Mouse (Mus musculus) cerebellum, adult 9-11 months (tissue): Measurements from ENCODE around the gene Pheta2.
A peak's percentile ranks its signal among the peaks of the same experiment; 100 is the strongest.
"Not testable (repeated sequence)": the region's sequence is repeated elsewhere in the genome, so short reads cannot be mapped to it uniquely, and the experiment has no call there.

Experiments used
- DNase-seq: peaks from one replicate; pipeline ENCODE4 v3.0.0; 2022

Pheta2 gene

DNA sequence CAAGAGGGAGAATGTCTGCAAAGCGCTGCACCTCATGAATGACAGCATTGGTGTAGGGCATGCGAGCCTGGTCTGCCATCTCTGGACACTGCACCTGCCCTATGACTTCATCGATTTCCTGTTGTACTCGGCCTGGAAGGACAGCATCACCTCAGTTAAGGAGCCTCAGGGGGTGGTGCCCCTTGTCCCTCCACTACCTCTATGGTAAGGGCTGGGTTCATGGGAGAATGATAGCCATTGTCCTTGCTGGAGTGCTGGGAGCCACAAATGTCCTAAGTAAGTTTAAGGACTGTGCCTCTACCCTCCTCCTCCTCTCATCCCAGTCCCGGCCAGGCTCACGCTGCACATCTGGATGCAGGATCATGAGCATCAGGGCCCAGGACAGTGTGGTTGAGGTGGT lies 33.7 kb downstream of the Pheta2 start:
- no peak for DNase-seq

DNA sequence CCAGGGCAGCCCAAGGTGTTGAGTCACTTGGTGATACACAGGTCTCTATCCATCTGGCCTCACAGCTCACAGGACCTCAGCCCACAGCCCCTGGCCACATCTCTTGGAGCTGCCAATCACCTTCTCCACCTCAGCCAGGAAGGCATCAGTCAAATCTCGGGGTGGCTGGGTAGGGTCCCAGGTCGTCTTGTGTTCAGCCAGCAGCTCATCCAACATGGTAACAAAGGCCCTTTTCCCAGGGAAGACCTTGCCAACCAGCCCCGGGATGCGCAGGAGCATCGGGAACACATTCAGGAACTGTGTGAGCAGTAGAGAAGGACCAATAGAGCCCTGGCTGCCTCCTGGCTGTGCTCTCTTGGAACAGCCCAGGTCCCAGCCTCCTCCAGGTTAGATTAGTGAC lies 34.2 kb downstream of the Pheta2 start:
- no peak for DNase-seq

DNA sequence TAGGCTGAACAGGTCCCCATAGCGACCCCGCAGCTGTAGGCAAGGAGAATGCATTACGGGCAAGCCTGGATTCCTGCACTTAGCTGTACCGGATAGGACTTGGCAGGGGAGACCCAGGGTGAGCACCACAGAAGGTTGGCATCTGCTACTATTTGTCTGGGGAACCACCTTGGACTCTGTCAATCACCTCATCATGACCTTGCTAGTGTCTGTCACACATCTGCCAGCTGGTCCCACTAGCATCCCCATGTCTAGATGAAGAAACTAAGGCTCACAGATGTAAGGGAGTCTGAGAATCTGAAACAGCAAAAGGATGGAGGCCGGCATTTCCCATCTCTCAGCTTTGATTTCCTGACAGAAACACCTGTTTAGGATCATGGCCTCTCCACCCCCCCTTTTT lies 35.7 kb downstream of the Pheta2 start:
- no peak for DNase-seq

DNA sequence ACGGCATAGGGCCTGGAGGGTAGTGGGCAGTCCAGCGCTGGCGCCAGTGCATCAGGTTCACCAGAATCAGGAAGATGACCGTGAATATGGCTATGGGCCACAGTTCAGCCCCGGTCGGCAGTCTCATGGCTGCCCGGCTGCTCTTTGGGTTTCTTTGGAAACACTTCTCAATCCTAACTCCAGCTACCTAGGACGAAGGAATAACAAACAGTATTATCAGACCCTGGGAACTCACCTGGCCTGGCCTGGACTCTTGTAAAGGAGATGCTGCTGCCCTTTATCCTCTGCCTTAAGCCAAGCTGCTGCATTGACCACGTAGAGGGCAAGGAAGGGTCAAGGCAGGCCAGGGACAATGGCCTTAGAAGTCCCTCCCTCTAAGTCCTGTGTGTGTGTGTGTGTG lies 37.1 kb downstream of the Pheta2 start:
- no peak for DNase-seq

DNA sequence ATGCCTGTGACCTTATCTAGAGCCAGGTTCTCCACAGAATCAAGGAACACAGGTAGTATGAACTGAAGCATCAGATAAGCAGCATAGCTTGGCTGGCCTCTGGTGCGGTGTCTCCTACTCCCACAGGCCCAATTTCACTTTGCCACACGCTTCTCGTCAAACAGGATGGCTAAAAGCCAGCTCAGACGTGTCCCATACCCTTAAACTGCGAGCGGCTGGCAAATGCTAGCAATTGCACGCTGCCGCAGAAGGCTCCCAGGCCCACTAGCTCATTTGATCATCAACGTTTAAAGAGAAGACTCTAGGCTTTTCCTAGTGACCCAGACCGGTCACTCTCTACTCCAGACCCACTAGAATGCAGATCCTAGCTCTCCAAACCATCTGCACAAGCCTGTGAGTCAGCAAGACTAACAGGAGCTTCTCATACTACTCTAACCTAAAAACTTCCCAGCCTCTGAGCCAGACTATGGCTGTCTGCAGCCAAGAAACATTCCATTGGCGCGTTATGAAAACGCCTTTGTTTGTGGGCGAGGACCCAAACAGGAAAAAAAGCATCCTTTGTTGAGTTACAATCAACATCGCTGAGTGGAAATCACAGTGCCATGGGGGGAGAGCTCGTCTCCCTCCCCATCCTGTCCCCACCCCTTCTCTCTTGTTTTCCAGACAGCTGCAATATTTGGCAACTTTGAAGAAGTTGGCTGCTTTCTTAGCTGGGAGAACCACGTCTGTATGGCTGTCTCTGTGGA lies 37.8 kb downstream of the Pheta2 start:
- peak; percentile 51 for DNase-seq

DNA sequence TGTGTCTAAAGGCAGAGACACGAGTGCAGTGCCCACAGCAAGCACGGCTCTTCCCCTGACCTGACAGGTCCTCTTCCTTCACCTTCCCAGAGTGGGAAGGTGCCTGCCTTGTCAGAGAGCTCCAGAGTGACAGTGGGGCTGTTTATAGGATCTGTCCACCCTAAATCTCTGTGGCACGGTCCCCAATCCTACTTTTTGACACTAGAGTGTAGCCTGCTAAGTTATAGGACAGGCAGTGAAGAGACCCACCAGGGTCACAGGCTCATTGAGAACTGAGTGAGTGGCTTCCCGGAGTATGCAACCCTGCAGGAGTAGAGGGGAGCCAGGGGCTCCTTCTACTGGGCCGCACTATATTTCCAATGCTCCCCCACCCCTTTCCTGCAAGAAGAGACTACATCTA lies 39.0 kb downstream of the Pheta2 start:
- no peak for DNase-seq

DNA sequence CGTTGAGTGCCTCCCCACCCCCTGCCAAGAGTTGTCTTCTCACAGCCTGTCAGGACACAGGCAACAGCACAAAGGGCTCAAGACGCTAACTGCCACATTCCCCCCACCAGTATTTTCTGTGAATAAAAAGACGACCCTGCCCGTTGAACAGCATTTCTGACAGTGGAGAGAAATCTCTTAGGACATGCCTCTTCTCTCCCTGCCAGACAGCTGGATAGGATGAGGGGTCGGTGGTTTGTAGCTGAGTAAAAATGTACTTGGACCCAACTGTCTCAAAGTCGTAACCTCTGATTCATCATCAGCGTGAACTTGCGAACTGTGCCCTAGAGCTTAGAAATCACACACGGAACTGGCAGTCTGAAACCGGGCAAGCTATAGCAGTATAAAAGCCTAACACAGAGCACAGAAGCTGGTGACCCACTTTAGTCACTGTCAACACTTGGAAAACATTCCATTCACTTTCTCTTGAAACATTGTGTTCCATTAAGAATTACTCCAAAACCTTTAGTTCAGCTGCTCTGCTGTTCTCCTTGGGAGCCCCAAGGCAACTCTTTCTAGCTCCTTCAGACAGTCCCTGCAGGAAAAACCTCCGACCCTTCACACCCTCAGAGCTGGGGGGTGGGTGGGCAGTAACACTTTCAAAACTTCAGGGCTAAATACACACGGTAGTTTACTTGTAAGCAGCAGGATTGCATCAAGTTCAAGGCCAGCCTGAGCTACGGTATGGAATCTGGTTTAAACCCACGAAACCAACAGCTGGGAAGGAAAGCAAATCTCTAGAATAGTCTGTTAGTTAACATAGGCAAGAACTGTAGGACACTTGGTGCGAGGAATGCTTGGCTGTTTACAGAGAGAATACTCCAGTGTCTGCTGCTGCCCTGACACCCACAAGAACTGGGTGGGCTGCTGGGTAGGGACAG lies 39.8 kb downstream of the Pheta2 start:
- DNase-seq: no peak

DNA sequence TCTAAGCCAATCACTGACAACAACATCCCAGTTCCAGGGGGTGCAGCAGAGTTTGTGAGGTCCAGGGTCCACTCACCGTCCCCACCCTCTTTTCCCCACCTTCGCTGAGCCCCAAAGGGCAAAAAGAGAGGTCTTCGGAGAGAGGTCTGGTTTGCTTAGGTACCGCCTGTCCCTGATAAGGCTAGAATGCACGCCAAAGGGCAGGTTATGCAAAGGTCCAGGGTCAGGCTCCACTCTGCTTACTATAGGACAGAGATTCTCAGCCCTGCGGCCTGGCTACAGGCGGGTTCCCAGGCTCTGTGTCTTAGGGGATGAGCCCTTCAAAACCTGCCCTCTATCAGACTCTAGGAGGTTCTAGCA lies 40.7 kb downstream of the Pheta2 start:
- DNase-seq: no peak

DNA sequence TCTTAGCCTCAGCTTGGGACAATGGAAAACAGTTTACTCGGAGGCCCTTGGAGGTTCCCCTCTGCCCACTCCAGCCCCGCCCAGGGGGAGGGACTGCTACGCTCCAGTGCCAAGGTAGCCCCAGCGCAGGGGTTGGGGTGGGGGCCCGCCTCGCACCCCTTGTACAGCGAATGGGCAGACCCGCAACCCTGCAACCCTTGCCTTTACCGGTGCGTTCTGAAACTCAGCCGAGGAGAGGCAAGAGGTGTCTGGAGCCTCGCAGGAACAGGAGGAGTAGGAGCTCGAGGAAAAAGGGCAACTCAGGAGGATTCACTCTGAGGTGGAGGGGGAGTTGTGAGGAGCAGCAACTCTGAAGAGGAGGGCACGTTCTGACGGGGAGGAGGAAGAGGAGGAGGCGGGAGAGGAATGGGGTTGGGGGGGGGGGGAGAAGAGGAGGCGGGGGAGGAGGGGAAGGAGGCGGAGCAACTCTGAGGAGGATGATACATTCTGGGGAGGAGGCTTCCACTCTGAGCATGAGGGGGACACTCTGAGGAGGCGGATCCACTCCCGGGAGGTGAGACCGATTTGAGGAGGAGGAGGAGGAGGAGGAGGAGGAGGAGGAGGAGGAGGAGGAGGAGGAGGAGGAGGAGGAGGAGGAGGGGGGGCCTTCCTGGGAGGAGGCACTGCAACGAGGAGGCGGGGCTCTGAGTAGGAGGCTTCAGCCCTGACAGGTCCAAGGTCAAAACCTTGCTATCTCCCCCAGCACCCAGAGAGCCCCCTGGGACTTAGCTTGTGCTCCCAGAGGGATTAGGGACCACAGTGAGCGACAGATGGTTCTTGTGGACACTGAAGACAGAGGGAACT lies 41.4 kb downstream of the Pheta2 start, which contains the start of gene Cyp2d22:
Gene Cyp2d22, minus strand, starts transcription at position 390 of the 843 bp plus-strand sequence.
- DNase-seq: peak; percentile 79

DNA sequence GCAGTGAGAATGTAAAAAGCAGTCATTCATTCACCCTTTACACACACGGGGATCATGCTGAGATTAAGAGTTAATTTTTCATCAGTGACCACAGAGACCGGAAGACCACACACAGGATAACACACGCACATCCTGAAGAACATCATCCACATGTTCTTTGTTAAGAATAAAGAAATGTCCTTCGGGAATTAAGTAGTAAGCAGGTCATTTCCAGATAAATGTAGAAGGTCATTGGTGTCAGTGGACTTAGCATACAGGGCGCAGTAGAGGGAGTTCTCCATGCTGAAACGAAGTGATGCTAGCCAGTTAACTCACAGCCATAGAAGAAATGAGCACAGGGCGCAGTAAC lies 41.9 kb downstream of the Pheta2 start:
- no peak for DNase-seq

DNA sequence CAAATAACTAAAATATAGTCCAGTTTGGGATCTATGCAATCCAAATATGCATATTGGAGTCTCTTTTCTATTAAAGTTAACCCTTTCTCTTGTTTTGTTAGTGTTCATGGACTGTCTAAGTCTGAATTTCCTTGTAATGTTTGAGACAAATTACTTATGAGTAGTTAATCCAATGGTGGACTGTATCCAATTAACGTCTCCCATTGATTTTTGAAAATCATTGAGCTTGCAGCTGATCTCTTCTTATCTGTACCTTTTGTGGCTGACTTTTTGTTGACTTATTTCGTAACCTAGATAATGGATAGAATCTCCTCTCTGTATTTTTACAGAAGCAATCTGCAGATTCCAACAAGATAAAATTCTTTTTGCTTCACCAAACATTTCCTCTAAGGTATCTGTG lies 43.7 kb downstream of the Pheta2 start:
- DNase-seq: no peak

DNA sequence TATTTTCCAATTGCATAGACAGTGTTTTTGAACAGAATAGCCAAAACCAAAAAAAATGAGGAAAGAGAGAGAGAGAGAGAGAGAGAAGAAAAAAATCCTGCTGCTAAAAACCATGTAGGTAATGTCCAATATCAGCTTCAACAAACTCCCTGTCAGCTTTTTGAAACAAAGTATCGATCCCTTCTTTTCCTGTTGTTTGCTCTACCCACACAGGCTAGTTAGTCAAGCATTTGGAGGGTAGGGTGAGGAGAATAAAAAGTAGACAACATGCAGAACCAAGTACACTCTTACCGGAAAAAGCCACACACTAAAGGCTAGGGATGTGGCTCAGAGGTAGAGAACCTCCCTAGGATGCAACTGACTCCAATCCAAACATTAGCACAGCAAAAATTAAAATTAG lies 47.0 kb downstream of the Pheta2 start:
- DNase-seq: no peak

DNA sequence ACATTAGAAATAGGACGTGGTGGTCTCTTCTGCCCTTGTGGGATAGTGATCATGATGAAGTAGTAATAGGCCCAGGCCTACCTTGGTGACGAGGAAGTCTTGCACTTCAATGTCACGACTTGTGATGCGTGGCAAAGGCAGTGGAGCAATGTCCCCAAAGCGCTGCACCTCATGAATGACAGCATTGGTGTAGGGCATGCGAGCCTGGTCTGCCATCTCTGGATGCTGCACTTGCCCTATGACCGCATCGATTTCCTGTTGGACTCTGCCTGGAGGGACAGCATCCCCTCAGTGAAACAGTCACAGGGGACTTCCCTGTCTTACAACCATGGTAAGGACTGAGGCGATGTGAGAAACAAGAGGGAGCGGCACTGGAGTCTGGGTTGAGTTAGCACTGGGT lies 51.2 kb downstream of the Pheta2 start:
- not testable (repeated sequence) for DNase-seq

DNA sequence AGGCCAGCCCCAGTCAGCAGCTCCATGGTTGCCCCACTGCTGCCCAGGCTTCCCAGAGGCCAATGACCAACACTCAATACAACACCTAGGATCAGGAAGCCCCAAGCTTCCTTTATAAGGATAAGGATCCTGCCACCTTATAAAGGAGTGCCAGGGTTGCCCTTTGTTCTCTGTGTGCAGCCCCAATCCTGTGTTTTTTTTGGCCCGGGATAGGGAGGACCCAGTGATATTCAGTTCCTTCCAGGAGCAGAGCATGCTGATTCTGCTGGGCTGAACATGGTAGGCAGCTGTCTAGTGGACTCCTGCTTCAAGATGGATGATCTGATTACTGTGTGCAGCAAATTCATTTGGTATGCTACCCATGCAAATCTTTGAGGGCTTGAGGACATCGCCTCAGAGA lies 55.2 kb downstream of the Pheta2 start, which contains the start of gene Cyp2d11:
Gene Cyp2d11, minus strand, starts transcription at position 101 of the 400 bp plus-strand sequence.
- not testable (repeated sequence) for DNase-seq
